Mouse (Mus musculus): ENCODE results near the gene Trappc3.
A peak's percentile ranks its signal among the peaks of the same experiment; 100 is the strongest.

Trappc3 gene

DNA sequence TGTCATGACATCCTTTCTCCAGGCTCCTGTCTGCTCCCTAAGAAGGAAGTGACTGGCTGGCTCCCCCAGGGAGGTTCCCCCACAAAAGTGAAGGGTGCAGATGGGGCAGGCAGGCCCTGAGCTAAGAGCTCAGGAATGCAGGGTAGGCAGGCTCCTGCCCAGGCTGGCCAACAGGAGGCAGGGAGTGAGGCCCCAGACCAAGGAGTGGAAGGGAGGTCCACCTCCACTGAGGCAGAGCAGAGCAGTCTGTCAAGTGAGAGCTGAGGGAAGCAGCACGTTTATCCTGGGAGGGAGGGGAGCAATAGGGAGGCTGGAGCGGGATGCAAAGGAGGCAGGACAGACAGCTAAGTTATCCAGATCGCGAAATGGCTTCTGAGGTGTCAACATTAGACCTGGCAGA lies 11.5 kb upstream of the Trappc3 start:
- no peak for DNase-seq (ENCODE audit: low read depth, low spot score)

DNA sequence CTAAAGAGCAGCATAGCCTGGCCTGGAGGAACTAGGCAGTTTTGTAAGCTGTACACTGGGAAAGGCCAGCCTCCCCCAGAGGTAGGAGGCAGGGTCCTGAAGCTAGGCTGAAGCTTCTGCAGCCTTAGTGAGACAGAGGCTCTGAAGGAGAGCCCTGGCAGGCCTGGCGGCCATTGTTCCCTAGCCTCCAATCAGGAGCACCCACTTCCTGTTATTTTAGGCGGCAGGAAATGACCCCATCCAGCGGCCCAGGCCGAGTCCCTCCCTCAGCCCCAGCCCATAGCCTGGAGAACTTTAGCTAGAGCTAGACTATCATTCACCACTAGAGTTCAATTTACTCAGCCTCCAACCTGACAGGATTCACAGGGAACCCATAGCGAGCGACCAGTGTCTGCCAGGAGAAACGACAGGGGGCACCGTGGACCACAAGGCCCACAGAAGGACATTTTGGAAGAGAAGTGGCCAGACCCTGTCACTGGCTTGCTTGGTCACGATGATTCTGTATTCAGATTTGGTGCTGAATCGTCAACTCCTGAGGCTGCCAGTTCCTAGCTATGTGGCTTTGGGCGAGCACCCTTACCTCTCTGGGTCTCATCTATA lies 10.4 kb upstream of the Trappc3 start:
- peak; percentile 70 for DNase-seq (ENCODE audit: low read depth, low spot score)

DNA sequence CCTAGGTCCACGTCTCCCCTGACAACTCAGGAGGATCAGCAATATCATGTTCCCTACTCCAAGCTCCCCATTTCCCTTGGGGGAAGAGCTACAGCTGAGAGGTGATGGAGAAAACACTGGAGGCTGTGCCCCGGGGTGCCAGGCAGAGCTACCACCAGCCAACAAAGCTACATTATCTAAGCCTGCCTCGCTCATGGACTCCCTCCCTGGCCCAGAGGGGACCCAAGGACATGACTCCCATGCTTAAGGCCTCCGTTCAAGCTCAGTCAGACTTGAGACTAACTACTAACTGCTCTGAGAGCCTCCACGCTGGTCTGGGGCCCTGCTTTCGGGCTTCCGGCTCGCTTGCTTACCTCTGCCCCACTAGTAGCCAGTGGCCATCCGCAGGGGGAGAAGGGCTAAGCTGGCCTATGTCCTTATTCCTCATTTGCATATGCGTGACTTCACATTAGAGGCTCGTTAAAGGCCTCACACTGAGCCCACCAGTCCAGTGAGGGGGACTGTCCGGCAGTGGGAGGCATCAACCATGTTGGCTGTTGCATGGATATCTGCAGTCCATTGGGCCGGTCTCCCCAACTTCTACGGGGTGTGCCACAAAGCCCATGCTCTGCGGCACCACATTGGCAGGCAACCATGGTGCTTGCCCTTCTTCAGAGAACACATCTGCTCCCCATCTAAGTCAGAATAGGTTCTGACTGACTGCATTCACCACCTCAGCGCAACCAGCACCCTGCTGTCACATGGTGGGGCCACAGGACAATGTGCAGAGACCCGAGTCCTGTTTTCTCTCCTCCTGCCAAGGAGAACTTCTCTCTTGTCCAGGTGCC lies 9.5 kb upstream of the Trappc3 start:
- DNase-seq (ENCODE audit: low read depth, low spot score) = peak; percentile 84

GRCm38 (mm10) chr4:126253637-126254272 lies 8.4 kb upstream of the Trappc3 start:
- peak; percentile 49 for DNase-seq (ENCODE audit: low read depth, low spot score)

DNA sequence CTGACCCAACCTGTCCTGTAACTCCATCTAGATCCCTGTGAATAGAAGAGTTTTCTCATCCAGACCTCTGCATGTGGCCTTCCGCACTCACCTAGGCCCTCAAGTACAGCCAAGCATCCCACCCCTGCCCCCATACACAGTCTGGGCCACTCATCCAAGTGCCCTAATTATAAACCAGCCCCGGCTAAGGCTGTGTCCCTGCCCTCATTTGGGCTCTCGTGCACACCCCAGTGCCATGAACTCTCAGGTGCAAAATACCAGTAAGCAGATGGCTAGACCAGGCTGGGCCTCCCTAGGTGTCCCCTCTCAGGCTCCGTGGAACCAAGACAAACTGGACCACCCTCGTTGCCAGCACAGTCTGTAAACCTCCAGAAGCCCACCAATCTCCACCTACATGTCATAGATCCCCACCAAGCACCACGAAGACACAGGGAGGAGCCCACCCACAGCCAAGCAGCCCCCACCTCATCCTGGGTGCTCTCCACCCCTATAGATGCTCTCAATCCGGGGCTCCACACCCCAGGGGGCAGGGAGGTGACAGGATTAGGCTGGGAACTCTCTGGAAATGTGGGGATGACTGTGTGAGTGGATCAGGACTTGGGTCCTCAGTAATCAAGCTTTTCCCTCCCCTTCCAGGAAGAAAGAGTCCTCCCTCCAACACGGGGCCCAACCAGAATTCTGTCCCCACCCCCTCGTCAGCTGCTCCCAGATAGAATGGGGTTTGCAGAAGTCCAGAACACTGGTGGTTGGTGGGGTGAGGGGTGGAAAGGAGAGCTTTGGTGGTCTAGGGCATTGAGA lies 7.6 kb upstream of the Trappc3 start:
- DNase-seq (ENCODE audit: low read depth, low spot score) = peak; percentile 93

DNA sequence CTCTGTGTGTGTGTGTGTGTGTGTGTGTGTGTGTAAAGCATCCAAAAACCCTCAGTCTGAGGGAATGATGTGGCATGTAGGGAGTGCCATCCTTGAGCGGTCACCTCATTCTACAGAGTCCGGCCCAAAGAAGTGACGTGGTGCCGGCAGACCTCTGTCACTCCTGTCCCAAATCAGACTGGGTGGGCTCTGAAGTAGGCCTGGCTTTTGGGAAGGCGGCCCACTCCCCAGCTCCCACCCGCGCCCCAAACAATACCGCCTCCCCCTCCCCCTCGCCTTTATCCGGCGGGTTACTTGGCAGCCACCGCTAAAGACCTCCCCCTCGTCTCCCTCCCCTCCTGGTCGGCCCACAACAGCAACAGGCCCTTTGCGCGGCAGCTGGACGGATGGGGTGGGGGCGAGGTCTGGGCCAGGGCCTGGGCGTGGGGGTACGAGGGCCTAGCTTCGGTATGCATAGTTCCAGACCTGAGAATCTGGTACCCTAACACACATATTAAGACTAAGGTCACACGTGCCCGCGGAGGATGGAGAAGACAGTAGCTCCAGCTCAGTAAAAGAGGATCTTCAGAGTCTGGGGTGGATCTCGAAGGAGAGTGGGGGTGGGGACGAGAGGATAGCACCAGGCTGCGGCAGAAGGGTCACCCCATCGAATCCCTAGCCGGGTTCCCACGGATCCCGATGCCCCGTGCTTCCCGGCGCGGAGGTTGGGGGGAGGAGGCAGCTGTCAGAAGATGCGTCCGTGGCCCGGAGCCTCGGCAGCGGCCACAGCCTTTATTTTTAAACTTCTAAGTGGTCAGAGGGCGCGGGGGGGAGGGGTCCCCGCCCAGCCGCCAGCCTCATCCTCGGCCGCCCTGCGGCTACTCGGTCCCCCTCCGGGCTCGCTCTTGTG lies 6.8 kb upstream of the Trappc3 start:
- DNase-seq (ENCODE audit: low read depth, low spot score) = peak; percentile 69

DNA sequence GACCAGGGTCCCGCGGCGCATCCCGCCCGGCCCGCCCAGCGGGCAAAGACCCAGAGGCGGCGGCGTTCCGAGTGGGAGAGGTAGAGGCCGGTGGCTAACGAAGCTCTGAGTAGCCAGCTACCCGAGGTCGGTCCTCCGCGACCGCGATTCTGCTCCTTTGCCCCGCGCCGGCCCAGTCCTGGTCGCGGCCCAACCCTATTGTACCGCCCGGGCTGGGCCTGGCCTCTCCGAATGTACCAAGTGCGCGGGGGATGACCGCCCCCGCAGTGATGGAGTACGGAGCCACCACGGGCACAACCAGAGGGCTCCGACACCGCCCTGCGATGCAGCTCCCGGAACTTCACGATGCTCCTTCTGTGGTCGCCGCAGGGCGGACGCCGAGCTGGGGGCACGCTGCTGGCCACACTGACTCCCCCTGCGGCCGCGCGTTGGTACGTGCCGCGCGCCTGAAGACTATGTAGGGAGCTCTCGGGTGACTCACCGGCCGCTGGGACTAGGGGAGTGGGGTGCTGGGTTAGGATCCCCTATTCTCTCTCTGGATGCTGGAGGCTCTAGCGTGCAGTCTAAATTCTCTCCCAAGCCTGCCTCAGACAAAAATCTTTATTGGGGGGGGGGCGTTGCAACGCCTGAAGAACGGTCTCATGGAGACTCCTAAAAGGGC lies 5.9 kb upstream of the Trappc3 start, which contains the start of gene Map7d1:
Gene Map7d1, minus strand, starts transcription at position 213 of the 661 bp plus-strand sequence.
- peak; percentile 94 for DNase-seq (ENCODE audit: low read depth, low spot score)

- DNase-seq (ENCODE audit: low read depth, low spot score) = peak; percentile 53
Measured at GRCm38 (mm10) chr4:126256967-126257881, 4.9 kb upstream of the Trappc3 start.

DNA sequence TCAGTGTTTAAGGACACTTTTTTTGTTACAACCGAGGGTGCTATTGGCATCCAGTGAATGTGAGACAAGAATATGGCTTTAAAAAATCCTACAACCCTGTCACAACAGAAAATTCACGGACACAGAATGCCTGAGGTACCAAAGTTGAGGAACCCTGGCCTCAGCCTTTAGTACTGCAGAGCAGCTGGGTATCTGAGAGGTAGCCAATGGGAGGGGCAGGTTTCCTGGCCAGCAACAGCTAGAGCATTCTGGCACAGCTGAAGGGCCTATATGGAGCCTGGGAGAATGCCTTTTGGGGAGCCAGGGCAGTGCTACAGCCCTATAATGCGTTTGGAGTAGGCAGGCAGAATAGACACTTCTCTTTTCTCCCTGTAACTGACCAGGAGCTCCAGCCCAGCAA lies 3.1 kb upstream of the Trappc3 start:
- peak; percentile 62 for DNase-seq (ENCODE audit: low read depth, low spot score)

GRCm38 (mm10) chr4:126259523-126260160 lies 2.5 kb upstream of the Trappc3 start:
- peak; percentile 51 for DNase-seq (ENCODE audit: low read depth, low spot score)

DNA sequence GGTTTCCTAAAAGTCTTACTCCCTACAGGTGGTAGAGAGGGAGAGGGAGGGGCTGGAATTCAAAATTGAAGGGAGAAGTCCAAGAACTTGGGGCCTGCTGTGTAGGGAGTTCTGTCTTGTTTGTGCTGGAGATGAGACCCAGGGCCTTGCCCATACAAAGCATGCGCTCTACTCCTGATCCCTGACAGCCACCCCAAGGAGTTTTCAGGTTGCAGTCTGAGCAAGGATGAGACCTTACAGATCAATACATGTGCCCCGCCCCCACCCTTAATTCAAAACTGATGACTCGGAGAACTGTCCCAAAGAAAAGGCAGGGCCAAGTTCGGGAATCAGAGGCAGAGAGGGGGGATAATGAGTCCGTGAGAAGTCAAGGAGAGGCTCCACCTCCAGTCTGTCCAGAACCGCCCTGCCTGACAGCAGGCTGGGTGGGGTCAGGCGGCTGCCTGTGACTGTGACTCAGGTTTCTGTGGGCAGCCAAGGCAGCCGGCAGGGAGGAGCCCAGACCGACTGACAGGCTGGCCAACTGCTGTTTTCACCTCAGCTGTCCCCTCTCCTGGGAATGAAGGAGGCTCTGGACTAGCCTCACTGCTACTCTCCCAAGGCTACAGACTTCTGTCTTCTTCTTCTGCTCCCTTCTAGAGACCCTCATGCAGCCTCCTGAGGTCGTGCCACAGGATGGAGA lies 1.5 kb upstream of the Trappc3 start:
- peak; percentile 89 for DNase-seq (ENCODE audit: low read depth, low spot score)

GRCm38 (mm10) chr4:126261266-126261665 lies 859 bp upstream of the Trappc3 start:
- DNase-seq (ENCODE audit: low read depth, low spot score) = no peak

GRCm38 (mm10) chr4:126261675-126262074 lies 450 bp upstream of the Trappc3 start:
- no peak for DNase-seq (ENCODE audit: low read depth, low spot score)

DNA sequence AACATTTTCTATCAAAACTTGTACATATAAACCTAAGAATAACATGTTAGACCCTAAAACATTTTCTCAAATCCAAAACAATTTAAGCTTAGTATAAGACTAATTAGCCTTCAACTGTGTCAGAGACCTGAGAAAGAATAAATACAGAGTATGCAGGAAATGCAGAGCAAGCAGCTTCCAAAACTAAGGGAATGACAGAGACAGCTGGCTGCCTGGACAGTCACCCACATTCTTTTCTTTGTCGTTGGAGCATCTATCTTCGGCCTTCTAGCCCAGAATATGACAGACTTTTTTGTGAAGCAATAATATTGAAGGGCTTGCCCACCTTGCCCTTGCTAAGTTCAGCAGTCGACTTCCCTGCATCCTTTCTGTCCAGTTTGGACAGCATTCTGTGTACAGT lies 7.2 kb downstream of the Trappc3 start:
- no peak for DNase-seq (ENCODE audit: low read depth, low spot score)

GRCm38 (mm10) chr4:126273753-126274152 lies 11.6 kb downstream of the Trappc3 start:
- peak; percentile 91 for DNase-seq (ENCODE audit: low read depth, low spot score)

GRCm38 (mm10) chr4:126275081-126275480 lies 13.0 kb downstream of the Trappc3 start:
- DNase-seq (ENCODE audit: low read depth, low spot score) = peak; percentile 48

- DNase-seq (ENCODE audit: low read depth, low spot score) = peak; percentile 77
Measured at GRCm38 (mm10) chr4:126275681-126276131, 13.6 kb downstream of the Trappc3 start.
